In genomic region chr4:126314393-126314792, GRCm38 (mm10) we compare ENCODE assay signal across 11 mouse cellular contexts. TPM values are rescaled to one million over a fixed set of nuclear protein-coding genes. Genes with fewer than 3 reads are reported as not detected.
DNase-seq lines count a peak whose midpoint lies in the region; ATAC-seq and TF ChIP-seq lines count a peak whose summit lies in the region.
"Had no signal": no experiment of that assay in that cellular context is flagged by ENCODE, and none has a peak within 500 bp of the region (broad histone marks: within the 10 kb centered on the region; RNA-seq: fewer than 3 reads in every experiment).

No protein-coding gene starts in this region.

- H3K36me3 ChIP-seq in forebrain, embryonic 10.5 days (replicated peaks) = peaks cover 50% of the 10 kb centered on the region
- H3K36me3 ChIP-seq in forebrain, embryonic 15.5 days = peaks cover 28% of the 10 kb centered on the region
- H3K36me3 ChIP-seq in MEL (ENCODE audit: control insufficient read depth in 1 of 2, insufficient read depth in 2 of 2, low read length in 2 of 2) = peaks cover 0 to 3% of the 10 kb centered on the region in 2 experiments; a peak in 2 of 4 replicates
- H3K36me3 ChIP-seq in lung, postnatal 0 days (ENCODE audit: insufficient read depth, low read length) = peaks cover 7% of the 10 kb centered on the region; the same call in 1 of the 2 replicates
- H3K36me3 ChIP-seq in midbrain, embryonic 11.5 days (ENCODE audit: control insufficient read depth, insufficient read depth, low read length) = peaks cover 10% of the 10 kb centered on the region

- no peak for TF ChIP-seq RAD21 in MEL (IDR thresholded peaks at IDR 0.05; ENCODE audit: low read depth, low read length)

- 0 out of 2 replicates have a peak, but pooled peaks cover 1% of the 10 kb centered on the region for H3K27me3 ChIP-seq in forebrain, embryonic 10.5 days (ENCODE audit: poor library complexity, severe bottlenecking)
- H3K27me3 ChIP-seq in forebrain, embryonic 15.5 days = no peaks in the 10 kb centered on the region
- H3K27me3 ChIP-seq in MEL (ENCODE audit: control insufficient read depth in 1 of 2, insufficient read depth in 2 of 2, low read length in 2 of 2) = no peaks in the 10 kb centered on the region
- H3K27me3 ChIP-seq in lung, postnatal 0 days (replicated peaks; ENCODE audit: insufficient read depth, low read length) = no peaks in the 10 kb centered on the region
- no peaks in the 10 kb centered on the region for H3K27me3 ChIP-seq in midbrain, embryonic 11.5 days (ENCODE audit: control insufficient read depth, insufficient read depth, low read length)

- peak in 2 of 3 experiments; percentile 40 to 57; a peak in 5 of 6 replicates for TF ChIP-seq CTCF in MEL (IDR thresholded peaks at IDR 0.05 in 2 of 3, conservative IDR thresholded peaks at IDR 0.05 in 1 of 3; ENCODE audit: control insufficient read depth in 1 of 3, insufficient read depth in 1 of 3, low read depth in 2 of 3, low read length in 3 of 3, poor library complexity in 1 of 3, severe bottlenecking in 1 of 3)
- TF ChIP-seq CTCF in gastrocnemius, adult 2 months (IDR thresholded peaks at IDR 0.05) = no peak
- no peak; the same call in 1 of the 2 replicates for TF ChIP-seq CTCF in lung, postnatal 0 days (IDR thresholded peaks at IDR 0.05)

- no peak for TF ChIP-seq POLR2A in MEL (IDR thresholded peaks at IDR 0.05; ENCODE audit: control insufficient read depth in 1 of 2, insufficient read depth in 1 of 2, low read depth in 1 of 2, low read length in 2 of 2, poor library complexity in 1 of 2)

- H3K4me2 ChIP-seq in forebrain, embryonic 15.5 days (replicated peaks) = no peak overlapping the region
- H3K4me2 ChIP-seq in lung, postnatal 0 days (replicated peaks; ENCODE audit: low read depth, low read length) = no peak overlapping the region
- H3K4me2 ChIP-seq in midbrain, embryonic 11.5 days = no peak overlapping the region
- H3K4me2 ChIP-seq: liver, embryonic 11.5 days had no signal

- H3K9me3 ChIP-seq in forebrain, embryonic 10.5 days = no peaks in the 10 kb centered on the region
- no peaks in the 10 kb centered on the region for H3K9me3 ChIP-seq in forebrain, embryonic 15.5 days
- H3K9me3 ChIP-seq in MEL (replicated peaks; ENCODE audit: insufficient read depth, low read length) = no peaks in the 10 kb centered on the region
- H3K9me3 ChIP-seq in lung, postnatal 0 days (ENCODE audit: low read length) = no peaks in the 10 kb centered on the region
- H3K9me3 ChIP-seq in midbrain, embryonic 11.5 days (ENCODE audit: control insufficient read depth, low read length) = no peaks in the 10 kb centered on the region

- H3K4me1 ChIP-seq in forebrain, embryonic 10.5 days = peaks cover 33% of the 10 kb centered on the region
- 0 out of 2 replicates have a peak, but pooled peaks cover 4% of the 10 kb centered on the region for H3K4me1 ChIP-seq in forebrain, embryonic 15.5 days
- peaks cover 0 to 9% of the 10 kb centered on the region in 2 experiments; a peak in 1 of 4 replicates for H3K4me1 ChIP-seq in MEL (ENCODE audit: control insufficient read depth in 1 of 2, insufficient read depth in 2 of 2, low read length in 2 of 2)
- no peaks in the 10 kb centered on the region for H3K4me1 ChIP-seq in lung, postnatal 0 days (ENCODE audit: insufficient read depth, low read depth, low read length)
- 0 out of 2 replicates have a peak, but pooled peaks cover 4% of the 10 kb centered on the region for H3K4me1 ChIP-seq in midbrain, embryonic 11.5 days (ENCODE audit: control insufficient read depth, insufficient read depth, low read length)

- H3K4me3 ChIP-seq in forebrain, embryonic 10.5 days = no peak overlapping the region
- no peak overlapping the region for H3K4me3 ChIP-seq in forebrain, embryonic 15.5 days
- no peak overlapping the region for H3K4me3 ChIP-seq in MEL (ENCODE audit: control insufficient read depth in 1 of 2, insufficient read depth in 1 of 2, low read depth in 2 of 2, low read length in 2 of 2)
- no peak overlapping the region for H3K4me3 ChIP-seq in gastrocnemius, adult 2 months
- H3K4me3 ChIP-seq in lung, postnatal 0 days (ENCODE audit: low read depth, low read length) = no peak overlapping the region
- no peak overlapping the region for H3K4me3 ChIP-seq in midbrain, embryonic 11.5 days (ENCODE audit: low read depth, low read length)

- intact Hi-C loops in gastrocnemius, adult 2 months (cut with DNase I) = loop anchor here (5.0 kb wide), 1 partner anchor 132 kb away; no protein-coding TSS in a partner anchor

- no peak for ATAC-seq in forebrain, embryonic 15.5 days (replicated peaks)
- no peak for ATAC-seq in lung, postnatal 0 days
- no peak for ATAC-seq in midbrain, embryonic 11.5 days (ENCODE audit: low FRiP score)

- H3K27ac ChIP-seq in forebrain, embryonic 10.5 days = 0 out of 2 replicates have a peak overlapping the region, but pooled peaks have one; percentile 51
- H3K27ac ChIP-seq in forebrain, embryonic 15.5 days (replicated peaks) = no peak overlapping the region
- no peak overlapping the region for H3K27ac ChIP-seq in MEL (ENCODE audit: control insufficient read depth, low read depth, low read length)
- peak overlapping the region; percentile 80 for H3K27ac ChIP-seq in gastrocnemius, adult 2 months
- no peak overlapping the region for H3K27ac ChIP-seq in lung, postnatal 0 days (ENCODE audit: low read length)
- no peak overlapping the region for H3K27ac ChIP-seq in midbrain, embryonic 11.5 days (ENCODE audit: low read depth, low read length)

- 45% methylated on average over 10 of the region's 10 CpGs for WGBS in forebrain, embryonic 10.5 days
- 61% methylated on average over 10 of the region's 10 CpGs for WGBS in forebrain, embryonic 15.5 days
- WGBS in lung, postnatal 0 days = 68% methylated on average over 10 of the region's 10 CpGs
- 51% methylated on average over 10 of the region's 10 CpGs for WGBS in midbrain, embryonic 11.5 days

- no peak overlapping the region for H3K9ac ChIP-seq in forebrain, embryonic 15.5 days (replicated peaks)
- H3K9ac ChIP-seq in MEL (ENCODE audit: control insufficient read depth, low read depth, low read length, poor library complexity, severe bottlenecking) = no peak overlapping the region
- H3K9ac ChIP-seq in lung, postnatal 0 days (replicated peaks; ENCODE audit: low read depth) = no peak overlapping the region
- no peak overlapping the region for H3K9ac ChIP-seq in midbrain, embryonic 11.5 days (ENCODE audit: low read length)

- H3K79me2 ChIP-seq in MEL (ENCODE audit: control insufficient read depth, insufficient read depth, low read length, poor library complexity) = no peaks in the 10 kb centered on the region

- no peak for TF ChIP-seq EP300 in MEL (IDR thresholded peaks at IDR 0.05; ENCODE audit: low read depth in 1 of 2, low read length in 2 of 2)
- no peak for TF ChIP-seq EP300 in lung, postnatal 0 days (IDR thresholded peaks at IDR 0.05)

- no peak for DNase-seq in forebrain, embryonic 10.5 days (ENCODE audit: extremely low spot score, low spot score)
- DNase-seq in MEL (ENCODE audit: low read depth, low spot score) = no peak
- DNase-seq in gastrocnemius, adult 2 months = peak; percentile 83
- DNase-seq in kidney, postnatal 14 days = peak; percentile 82
- no peak for DNase-seq in lung, postnatal 0 days (ENCODE audit: low spot score)
- DNase-seq in frontal cortex, postnatal 14 days (ENCODE audit: low spot score in 2 of 2) = no peak
- no peak for DNase-seq in midbrain, embryonic 11.5 days (ENCODE audit: low spot score, missing footprints)
- DNase-seq: heart, postnatal 36 days; retina, postnatal 1 day had no signal

RNA-seq across cellular contexts. Expression of gene Adprhl2, which starts 7.1 kb away (rescaled TPM):
- 91.6 TPM in 2 replicates for polyA plus RNA-seq in forebrain, embryonic 10.5 days (2016; fragmentation: Nextera tagmentation; extraction: Ambion mirVana)
- 81.9 and 85.3 TPM in 2 replicates for polyA plus RNA-seq in forebrain, embryonic 15.5 days (2015; fragmentation: Nextera tagmentation; extraction: Ambion mirVana)
- total RNA-seq in MEL (2012; rRNA removed) = 53.2 and 62.0 TPM in 2 replicates
- 10 to 100 TPM in 1 of 2 experiments, not detected in 1; 53.7 TPM for polyA plus RNA-seq in MEL (2012; ENCODE audit: insufficient read depth in 1 of 2, insufficient read length in 2 of 2, low read depth in 1 of 2, low replicate concordance in 2 of 2, missing spikeins in 1 of 2)
- 1 to 10 TPM; 9.3 to 9.5 TPM for total RNA-seq in gastrocnemius, adult 2 months (2021)
- polyA plus RNA-seq in lung, postnatal 0 days (2015; fragmentation: Nextera tagmentation; extraction: Ambion mirVana) = 40.9 and 42.1 TPM in 2 replicates
- polyA plus RNA-seq in midbrain, embryonic 11.5 days (2014; fragmentation: Nextera tagmentation; extraction: Ambion mirVana) = 36.4 and 45.0 TPM in 2 replicates

RNA-seq across cellular contexts. Expression of gene Tekt2, which starts 11.1 kb away (rescaled TPM):
- 2.3 TPM in 2 replicates for polyA plus RNA-seq in forebrain, embryonic 10.5 days (2016; fragmentation: Nextera tagmentation; extraction: Ambion mirVana)
- 12.7 and 16.0 TPM in 2 replicates for polyA plus RNA-seq in forebrain, embryonic 15.5 days (2015; fragmentation: Nextera tagmentation; extraction: Ambion mirVana)
- 0.20 TPM in 1 of 2 replicates, not detected in the other for total RNA-seq in MEL (2012; rRNA removed)
- polyA plus RNA-seq in MEL (2012; ENCODE audit: insufficient read depth in 1 of 2, insufficient read length in 2 of 2, low read depth in 1 of 2, low replicate concordance in 2 of 2, missing spikeins in 1 of 2) = under 1 TPM in 1 of 2 experiments, not detected in 1; 0.25 TPM
- total RNA-seq in gastrocnemius, adult 2 months (2021) = under 1 TPM in 1 of 2 experiments, not detected in 1; 0.64 TPM
- 14.6 and 15.7 TPM in 2 replicates for polyA plus RNA-seq in lung, postnatal 0 days (2015; fragmentation: Nextera tagmentation; extraction: Ambion mirVana)
- polyA plus RNA-seq in midbrain, embryonic 11.5 days (2014; fragmentation: Nextera tagmentation; extraction: Ambion mirVana) = 1.8 and 2.2 TPM in 2 replicates

RNA-seq across cellular contexts. Expression of gene Col8a2, which starts 27.8 kb away (rescaled TPM):
- 5.9 and 6.8 TPM in 2 replicates for polyA plus RNA-seq in forebrain, embryonic 10.5 days (2016; fragmentation: Nextera tagmentation; extraction: Ambion mirVana)
- polyA plus RNA-seq in forebrain, embryonic 15.5 days (2015; fragmentation: Nextera tagmentation; extraction: Ambion mirVana) = 2.0 and 3.0 TPM in 2 replicates
- not detected in 2 replicates for total RNA-seq in MEL (2012; rRNA removed)
- not detected for polyA plus RNA-seq in MEL (2012; ENCODE audit: insufficient read depth in 1 of 2, insufficient read length in 2 of 2, low read depth in 1 of 2, low replicate concordance in 2 of 2, missing spikeins in 1 of 2)
- 1 to 10 TPM in 1 of 2 experiments, under 1 TPM in 1; 0.74 to 6.0 TPM for total RNA-seq in gastrocnemius, adult 2 months (2021)
- 1.4 and 1.9 TPM in 2 replicates for polyA plus RNA-seq in lung, postnatal 0 days (2015; fragmentation: Nextera tagmentation; extraction: Ambion mirVana)
- 9.1 and 9.5 TPM in 2 replicates for polyA plus RNA-seq in midbrain, embryonic 11.5 days (2014; fragmentation: Nextera tagmentation; extraction: Ambion mirVana)

RNA-seq across cellular contexts. Expression of gene Trappc3, which starts 52.3 kb away (rescaled TPM):
- polyA plus RNA-seq in forebrain, embryonic 10.5 days (2016; fragmentation: Nextera tagmentation; extraction: Ambion mirVana) = 84.8 and 86.8 TPM in 2 replicates
- 175 and 182 TPM in 2 replicates for polyA plus RNA-seq in forebrain, embryonic 15.5 days (2015; fragmentation: Nextera tagmentation; extraction: Ambion mirVana)
- 66.6 and 71.0 TPM in 2 replicates for total RNA-seq in MEL (2012; rRNA removed)
- polyA plus RNA-seq in MEL (2012; ENCODE audit: insufficient read depth in 1 of 2, insufficient read length in 2 of 2, low read depth in 1 of 2, low replicate concordance in 2 of 2, missing spikeins in 1 of 2) = 10 to 100 TPM in 1 of 2 experiments, not detected in 1; 72.0 TPM
- total RNA-seq in gastrocnemius, adult 2 months (2021) = 10 to 100 TPM; 18.6 to 24.3 TPM
- polyA plus RNA-seq in lung, postnatal 0 days (2015; fragmentation: Nextera tagmentation; extraction: Ambion mirVana) = 95.9 and 97.9 TPM in 2 replicates
- polyA plus RNA-seq in midbrain, embryonic 11.5 days (2014; fragmentation: Nextera tagmentation; extraction: Ambion mirVana) = 37.1 and 38.9 TPM in 2 replicates

RNA-seq across cellular contexts. Expression of gene Map7d1, which starts 58.2 kb away (rescaled TPM):
- 45.6 and 47.1 TPM in 2 replicates for polyA plus RNA-seq in forebrain, embryonic 10.5 days (2016; fragmentation: Nextera tagmentation; extraction: Ambion mirVana)
- polyA plus RNA-seq in forebrain, embryonic 15.5 days (2015; fragmentation: Nextera tagmentation; extraction: Ambion mirVana) = 76.8 and 79.6 TPM in 2 replicates
- 15.4 and 16.4 TPM in 2 replicates for total RNA-seq in MEL (2012; rRNA removed)
- 10 to 100 TPM in 1 of 2 experiments, not detected in 1; 58.2 TPM for polyA plus RNA-seq in MEL (2012; ENCODE audit: insufficient read depth in 1 of 2, insufficient read length in 2 of 2, low read depth in 1 of 2, low replicate concordance in 2 of 2, missing spikeins in 1 of 2)
- total RNA-seq in gastrocnemius, adult 2 months (2021) = 100 to 1,000 TPM; 177 to 199 TPM
- 27.2 and 33.3 TPM in 2 replicates for polyA plus RNA-seq in lung, postnatal 0 days (2015; fragmentation: Nextera tagmentation; extraction: Ambion mirVana)
- polyA plus RNA-seq in midbrain, embryonic 11.5 days (2014; fragmentation: Nextera tagmentation; extraction: Ambion mirVana) = 61.8 and 68.7 TPM in 2 replicates

Comparison
In these comparisons a context has a peak if more than half of its experiments do, and no peak if none do; other contexts are left out.
1. H3K27ac ChIP-seq: peak in forebrain, embryonic 10.5 days (single experiment) and gastrocnemius, adult 2 months (single experiment); none in forebrain, embryonic 15.5 days (single experiment), MEL (single experiment), lung, postnatal 0 days (single experiment) and midbrain, embryonic 11.5 days (single experiment).
2. DNase-seq: peak in gastrocnemius, adult 2 months (single experiment) and kidney, postnatal 14 days (single experiment); none in forebrain, embryonic 10.5 days (single experiment), MEL (single experiment), lung, postnatal 0 days (single experiment), frontal cortex, postnatal 14 days (0 of 2) and midbrain, embryonic 11.5 days (single experiment).
3. CTCF ChIP-seq: peak in MEL (2 of 3); none in gastrocnemius, adult 2 months (single experiment) and lung, postnatal 0 days (single experiment).